In the genomic region with DNA sequence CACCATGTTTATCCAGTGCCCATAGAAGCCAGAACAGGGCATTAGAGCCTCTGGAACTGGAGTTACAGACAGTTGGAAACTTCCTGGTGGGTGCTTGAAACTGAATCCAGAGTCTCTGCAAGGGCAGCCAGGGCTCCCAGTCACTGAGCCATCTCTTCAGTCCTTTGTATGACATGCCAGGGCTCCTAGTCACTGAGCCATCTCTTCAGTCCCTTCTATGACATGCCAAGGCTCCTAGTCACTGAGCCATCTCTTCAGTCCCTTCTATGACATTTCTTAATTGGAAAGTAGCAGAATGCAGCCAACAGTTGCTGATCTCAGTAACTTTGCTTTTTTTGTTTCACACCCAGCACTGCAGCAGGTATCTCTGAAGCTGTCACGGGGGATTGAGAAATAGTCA, we compare ENCODE assay signal across 34 mouse cellular contexts. TPM values are rescaled to one million over a fixed set of nuclear protein-coding genes. Genes with fewer than 3 reads are reported as not detected.
"Had no signal": no experiment of that assay in that cellular context is flagged by ENCODE, and none has a peak within 500 bp of the region (broad histone marks: within the 10 kb centered on the region; RNA-seq: fewer than 3 reads in every experiment).

No protein-coding gene starts in this region.

- H3K36me3 ChIP-seq: heart, embryonic 12.5 days; hindbrain, embryonic 13.5 days; hindbrain, embryonic 15.5 days; intestine, embryonic 15.5 days; kidney, embryonic 15.5 days; limb, embryonic 10.5 days; limb, embryonic 12.5 days; liver, embryonic 13.5 days; liver, embryonic 15.5 days had no signal

- H3K9me3 ChIP-seq: hindbrain, embryonic 13.5 days; hindbrain, embryonic 15.5 days; intestine, embryonic 15.5 days; kidney, embryonic 15.5 days; limb, embryonic 10.5 days; limb, embryonic 12.5 days; liver, embryonic 13.5 days; liver, embryonic 15.5 days had no signal

- DNase-seq: gastrocnemius, postnatal 14 days; gastrocnemius, postnatal 36 days; heart, adult 18-20 months; heart, postnatal 10 days; kidney, adult 11 months; kidney, adult 2 months; kidney, adult 9 months; kidney, postnatal 14 days; kidney, postnatal 36 days; layer of hippocampus, adult 9-11 months; layer of hippocampus, postnatal 36 days; liver; liver, embryonic 13.5 days; liver, postnatal 0 days had no signal

- H3K9ac ChIP-seq: heart, embryonic 12.5 days; hindbrain, embryonic 13.5 days; hindbrain, embryonic 15.5 days; intestine, embryonic 15.5 days; kidney, embryonic 15.5 days; limb, embryonic 12.5 days; liver, embryonic 13.5 days; liver, embryonic 15.5 days; liver, postnatal 0 days had no signal

- H3K4me1 ChIP-seq: hindbrain, embryonic 13.5 days; hindbrain, embryonic 15.5 days; intestine, embryonic 15.5 days; kidney, embryonic 15.5 days; limb, embryonic 10.5 days; limb, embryonic 12.5 days; liver, embryonic 13.5 days; liver, embryonic 15.5 days had no signal

- H3K4me3 ChIP-seq: heart, embryonic 12.5 days; hindbrain, embryonic 13.5 days; hindbrain, embryonic 15.5 days; intestine, embryonic 15.5 days; kidney, embryonic 15.5 days; limb, embryonic 10.5 days; limb, embryonic 12.5 days; liver, embryonic 13.5 days; liver, embryonic 15.5 days had no signal

- ATAC-seq: hindbrain, postnatal 0 days; intestine, embryonic 15.5 days; liver, postnatal 0 days had no signal

- H3K27me3 ChIP-seq: heart, embryonic 12.5 days; hindbrain, embryonic 13.5 days; hindbrain, embryonic 15.5 days; intestine, embryonic 15.5 days; kidney, embryonic 15.5 days; limb, embryonic 12.5 days; liver, embryonic 13.5 days; liver, embryonic 15.5 days had no signal

- H3K4me2 ChIP-seq: heart, embryonic 12.5 days; hindbrain, embryonic 13.5 days; hindbrain, embryonic 15.5 days; intestine, embryonic 15.5 days; kidney, embryonic 15.5 days; limb, embryonic 12.5 days; liver, embryonic 13.5 days; liver, embryonic 15.5 days had no signal

- H3K27ac ChIP-seq: hindbrain, embryonic 13.5 days; hindbrain, embryonic 15.5 days; hindbrain, postnatal 0 days; intestine, embryonic 15.5 days; kidney, embryonic 15.5 days; kidney, postnatal 0 days; limb, embryonic 10.5 days; limb, embryonic 12.5 days; liver, embryonic 13.5 days; liver, embryonic 15.5 days had no signal

RNA-seq across cellular contexts. Expression of gene Aqp8, which starts 20.0 kb away (rescaled TPM):
- total RNA-seq: gastrocnemius, adult 8-10 months; gastrocnemius, postnatal 14 days; gastrocnemius, postnatal 36 days; hematopoietic stem cell, adult 5-6 weeks; hindbrain, postnatal 0 days; layer of hippocampus, adult 18-20 months; layer of hippocampus, adult 8-10 months; layer of hippocampus, postnatal 14 days; layer of hippocampus, postnatal 36 days; left cerebral cortex, adult 18-20 months; left cerebral cortex, adult 8-10 months; left cerebral cortex, postnatal 14 days; left cerebral cortex, postnatal 36 days had no signal
- polyA plus RNA-seq: hindbrain, embryonic 13.5 days; hindbrain, embryonic 15.5 days; large intestine, adult 2 months had no signal

RNA-seq across cellular contexts. Expression of gene Zkscan2, which starts 58.2 kb away (rescaled TPM):
- total RNA-seq: hematopoietic stem cell, adult 5-6 weeks had no signal
